Comparison of ENCODE assay signal across 8 mouse cellular contexts in the genomic region with DNA sequence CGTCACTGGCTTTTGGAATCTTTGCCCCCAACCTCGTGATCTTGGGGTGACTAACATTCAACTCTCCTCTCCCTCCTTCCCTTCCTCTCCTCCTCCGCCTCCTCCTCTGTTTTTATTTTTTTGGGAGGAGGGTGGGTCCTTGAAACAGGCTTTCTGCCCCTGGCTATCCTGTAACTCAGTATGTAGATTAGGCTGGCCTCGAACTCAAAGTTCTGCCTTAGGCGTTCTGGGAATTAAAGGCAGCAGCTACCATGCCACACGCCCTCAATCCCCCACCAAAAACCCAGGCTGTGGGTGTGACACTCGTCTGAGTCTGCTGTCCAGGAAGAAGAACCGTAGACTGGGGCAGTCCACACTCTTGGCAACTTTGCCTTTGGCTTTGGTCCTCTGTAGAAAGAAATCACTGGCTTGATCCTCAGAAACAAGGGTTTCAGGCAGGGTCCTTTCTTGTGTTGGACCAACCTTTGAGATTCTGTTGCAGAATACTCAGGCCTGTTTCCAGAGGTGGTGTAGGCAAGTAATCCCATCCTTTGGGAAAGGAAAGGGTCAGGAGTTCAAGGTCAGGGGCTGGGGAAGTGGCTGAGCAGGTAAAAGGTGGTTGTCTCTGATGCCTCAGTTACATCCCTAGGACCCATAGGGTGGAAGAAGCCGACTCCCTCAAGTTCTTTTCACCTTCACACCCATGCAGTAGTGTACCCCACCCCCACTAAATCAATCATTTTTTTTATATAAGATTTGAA. TPM values are rescaled to one million over a fixed set of nuclear protein-coding genes. Genes with fewer than 3 reads are reported as not detected.
DNase-seq lines count a peak whose midpoint lies in the region; ATAC-seq lines count a peak whose summit lies in the region.

No protein-coding gene starts in this region.

- intact Hi-C loops in heart, postnatal 25 days (cut with DNase I), result loop anchor here (2.0 to 5.0 kb wide), 2 partner anchors 33 to 65 kb away; partner anchors contain the start of genes Lsm12 and Tmub2

- H3K27ac ChIP-seq in heart, embryonic 11.5 days (ENCODE audit: low read depth, low read length), result no peak overlapping the region
- no peak overlapping the region for H3K27ac ChIP-seq in hindbrain, embryonic 13.5 days
- H3K27ac ChIP-seq in midbrain, embryonic 11.5 days (ENCODE audit: low read depth, low read length), result no peak overlapping the region

- peak overlapping the region; percentile 75 for H3K4me3 ChIP-seq in heart, embryonic 11.5 days (ENCODE audit: low read depth, low read length)
- H3K4me3 ChIP-seq in hindbrain, embryonic 13.5 days, result peak overlapping the region; percentile 47
- H3K4me3 ChIP-seq in midbrain, embryonic 11.5 days (ENCODE audit: low read depth, low read length), result peak overlapping the region; percentile 72

- WGBS in heart, embryonic 11.5 days (ENCODE audit: insufficient replicate concordance), result 13% methylated on average over 9 of the region's 9 CpGs
- 10% methylated on average over 9 of the region's 9 CpGs for WGBS in hindbrain, embryonic 13.5 days
- 12% methylated on average over 9 of the region's 9 CpGs for WGBS in midbrain, embryonic 11.5 days

- no peak for DNase-seq in heart, postnatal 25 days (ENCODE audit: low spot score)
- DNase-seq in NIH3T3 (ENCODE audit: low read depth), result peak; percentile 41
- no peak for DNase-seq in midbrain, embryonic 11.5 days (ENCODE audit: low spot score, missing footprints)
- no peak for DNase-seq in layer of hippocampus, adult 9-10 months (ENCODE audit: low spot score)
- no peak for DNase-seq in spleen, postnatal 36 days (ENCODE audit: low spot score in 2 of 2)
- no peak for DNase-seq in layer of hippocampus, adult 8-10 months (ENCODE audit: low spot score in 2 of 2)

- peak overlapping the region; percentile 75 for H3K9ac ChIP-seq in heart, embryonic 11.5 days (ENCODE audit: low read depth, low read length)
- peak overlapping the region; percentile 60 for H3K9ac ChIP-seq in hindbrain, embryonic 13.5 days
- peak overlapping the region; percentile 72 for H3K9ac ChIP-seq in midbrain, embryonic 11.5 days (ENCODE audit: low read length)

- H3K4me2 ChIP-seq in heart, embryonic 11.5 days, result peak overlapping the region; percentile 82
- H3K4me2 ChIP-seq in hindbrain, embryonic 13.5 days, result peak overlapping the region; percentile 83
- H3K4me2 ChIP-seq in midbrain, embryonic 11.5 days, result peak overlapping the region; percentile 78

- no peaks in the 10 kb centered on the region for H3K27me3 ChIP-seq in heart, embryonic 11.5 days (ENCODE audit: control insufficient read depth, insufficient read depth, low read length)
- no peaks in the 10 kb centered on the region for H3K27me3 ChIP-seq in hindbrain, embryonic 13.5 days
- H3K27me3 ChIP-seq in midbrain, embryonic 11.5 days (ENCODE audit: control insufficient read depth, insufficient read depth, low read length), result peaks cover 3% of the 10 kb centered on the region; the same call in 1 of the 2 replicates

- H3K9me3 ChIP-seq in heart, embryonic 11.5 days (replicated peaks; ENCODE audit: control insufficient read depth, low read length), result no peaks in the 10 kb centered on the region
- H3K9me3 ChIP-seq in hindbrain, embryonic 13.5 days, result no peaks in the 10 kb centered on the region
- no peaks in the 10 kb centered on the region for H3K9me3 ChIP-seq in midbrain, embryonic 11.5 days (ENCODE audit: control insufficient read depth, low read length)

- no peaks in the 10 kb centered on the region for H3K36me3 ChIP-seq in heart, embryonic 11.5 days (ENCODE audit: control insufficient read depth, insufficient read depth, low read length)
- H3K36me3 ChIP-seq in hindbrain, embryonic 13.5 days, result no peaks in the 10 kb centered on the region
- no peaks in the 10 kb centered on the region for H3K36me3 ChIP-seq in midbrain, embryonic 11.5 days (ENCODE audit: control insufficient read depth, insufficient read depth, low read length)

- ATAC-seq in heart, embryonic 11.5 days (replicated peaks; ENCODE audit: insufficient number of reproducible peaks, low FRiP score, low TSS enrichment), result no peak
- ATAC-seq in hindbrain, embryonic 13.5 days (ENCODE audit: low FRiP score), result no peak
- ATAC-seq in midbrain, embryonic 11.5 days (ENCODE audit: low FRiP score), result no peak; the same call in 1 of the 2 replicates

- H3K4me1 ChIP-seq in heart, embryonic 11.5 days (ENCODE audit: control insufficient read depth, insufficient read depth, low read length), result peaks cover 25% of the 10 kb centered on the region
- H3K4me1 ChIP-seq in hindbrain, embryonic 13.5 days (replicated peaks), result peaks cover 26% of the 10 kb centered on the region
- peaks cover 23% of the 10 kb centered on the region for H3K4me1 ChIP-seq in midbrain, embryonic 11.5 days (ENCODE audit: control insufficient read depth, insufficient read depth, low read length)

RNA-seq across cellular contexts. Expression of gene BC030867, which starts 0.8 kb away (rescaled TPM):
- 12.7 and 13.2 TPM in 2 replicates for polyA plus RNA-seq in heart, embryonic 11.5 days (2014; fragmentation: Nextera tagmentation; extraction: Ambion mirVana)
- under 1 TPM; 0.10 to 0.39 TPM for total RNA-seq in heart, postnatal 25 days (2021)
- 3.8 TPM in 2 replicates for polyA plus RNA-seq in hindbrain, embryonic 13.5 days (2015; fragmentation: Nextera tagmentation; extraction: Ambion mirVana)
- polyA plus RNA-seq in midbrain, embryonic 11.5 days (2014; fragmentation: Nextera tagmentation; extraction: Ambion mirVana), result 17.4 and 18.4 TPM in 2 replicates
- 1 to 10 TPM in 1 of 4 experiments, under 1 TPM in 3; 0.62 to 1.2 (median 0.64) TPM for total RNA-seq in layer of hippocampus, adult 8-10 months (2022)

RNA-seq across cellular contexts. Expression of gene Asb16, which starts 19.0 kb away (rescaled TPM):
- polyA plus RNA-seq in heart, embryonic 11.5 days (2014; fragmentation: Nextera tagmentation; extraction: Ambion mirVana), result 0.23 TPM in 1 of 2 replicates, not detected in the other
- under 1 TPM; 0.61 to 0.68 TPM for total RNA-seq in heart, postnatal 25 days (2021)
- polyA plus RNA-seq in hindbrain, embryonic 13.5 days (2015; fragmentation: Nextera tagmentation; extraction: Ambion mirVana), result not detected in 2 replicates
- polyA plus RNA-seq in midbrain, embryonic 11.5 days (2014; fragmentation: Nextera tagmentation; extraction: Ambion mirVana), result 0.08 TPM in 1 of 2 replicates, not detected in the other
- total RNA-seq in layer of hippocampus, adult 8-10 months (2022), result 1 to 10 TPM; 2.1 to 2.4 (median 2.2) TPM

RNA-seq across cellular contexts. Expression of gene Hdac5, which starts 19.6 kb away (rescaled TPM):
- 42.8 and 45.3 TPM in 2 replicates for polyA plus RNA-seq in heart, embryonic 11.5 days (2014; fragmentation: Nextera tagmentation; extraction: Ambion mirVana)
- total RNA-seq in heart, postnatal 25 days (2021), result 100 to 1,000 TPM; 129 to 136 TPM
- 82.0 and 85.4 TPM in 2 replicates for polyA plus RNA-seq in hindbrain, embryonic 13.5 days (2015; fragmentation: Nextera tagmentation; extraction: Ambion mirVana)
- polyA plus RNA-seq in midbrain, embryonic 11.5 days (2014; fragmentation: Nextera tagmentation; extraction: Ambion mirVana), result 25.6 and 31.9 TPM in 2 replicates
- total RNA-seq in layer of hippocampus, adult 8-10 months (2022), result 100 to 1,000 TPM; 219 to 252 (median 232) TPM

RNA-seq across cellular contexts. Expression of gene Tmub2, which starts 35.2 kb away (rescaled TPM):
- 40.1 and 40.5 TPM in 2 replicates for polyA plus RNA-seq in heart, embryonic 11.5 days (2014; fragmentation: Nextera tagmentation; extraction: Ambion mirVana)
- total RNA-seq in heart, postnatal 25 days (2021), result 10 to 100 TPM; 20.7 to 23.3 TPM
- polyA plus RNA-seq in hindbrain, embryonic 13.5 days (2015; fragmentation: Nextera tagmentation; extraction: Ambion mirVana), result 81.3 and 82.8 TPM in 2 replicates
- polyA plus RNA-seq in midbrain, embryonic 11.5 days (2014; fragmentation: Nextera tagmentation; extraction: Ambion mirVana), result 54.0 and 55.7 TPM in 2 replicates
- total RNA-seq in layer of hippocampus, adult 8-10 months (2022), result 10 to 100 TPM; 61.4 to 72.0 (median 67.7) TPM

RNA-seq across cellular contexts. Expression of gene Atxn7l3, which starts 46.9 kb away (rescaled TPM):
- polyA plus RNA-seq in heart, embryonic 11.5 days (2014; fragmentation: Nextera tagmentation; extraction: Ambion mirVana), result 9.9 and 12.0 TPM in 2 replicates
- 10 to 100 TPM; 21.1 to 21.7 TPM for total RNA-seq in heart, postnatal 25 days (2021)
- polyA plus RNA-seq in hindbrain, embryonic 13.5 days (2015; fragmentation: Nextera tagmentation; extraction: Ambion mirVana), result 29.2 and 29.9 TPM in 2 replicates
- 13.3 and 15.2 TPM in 2 replicates for polyA plus RNA-seq in midbrain, embryonic 11.5 days (2014; fragmentation: Nextera tagmentation; extraction: Ambion mirVana)
- total RNA-seq in layer of hippocampus, adult 8-10 months (2022), result 100 to 1,000 TPM; 153 to 169 (median 157) TPM
